Mouse (Mus musculus): Measurements from ENCODE around the gene Galns. TPM values are rescaled to one million over a fixed set of nuclear protein-coding genes. Genes with fewer than 3 reads are reported as not detected.

The Galns gene
- polyA plus RNA-seq, 1 experiment from 2014 or later = 6.9 TPM

DNA sequence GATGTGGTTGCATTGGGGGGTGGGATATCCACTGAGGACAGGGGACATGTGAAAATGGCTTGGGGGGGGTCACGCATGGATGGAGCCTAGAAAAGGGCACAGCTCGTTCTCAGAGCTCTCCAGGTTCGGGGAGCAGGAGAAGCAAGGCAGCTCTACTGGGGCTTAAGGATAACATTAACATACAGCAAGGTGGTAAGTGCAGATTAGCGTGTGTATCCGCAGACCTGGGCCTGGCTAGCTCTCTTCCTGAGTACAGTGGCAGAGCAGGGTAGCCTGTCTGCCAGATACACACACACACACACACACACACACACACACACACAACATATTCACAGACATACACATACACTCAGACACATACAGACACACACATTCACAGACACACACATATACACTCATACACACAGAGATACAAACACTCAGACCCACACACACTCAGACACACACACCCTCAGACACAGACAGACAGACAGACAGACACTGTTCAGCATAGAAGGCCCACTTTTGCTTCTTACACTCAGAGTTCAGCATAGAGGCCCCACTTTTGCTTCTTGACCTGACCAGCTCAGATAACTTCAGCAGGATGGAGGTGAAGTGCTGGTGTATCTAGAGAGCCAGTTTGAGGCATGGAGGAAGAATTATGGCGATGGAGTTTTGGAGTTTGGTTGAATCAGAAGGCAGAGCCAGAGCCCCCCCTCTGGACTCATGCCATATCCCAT is 7.6 kb upstream of the Galns start:
- DNase-seq (no peak), ATAC-seq (peak; percentile 92)
- TF ChIP-seq CTCF (IDR thresholded peaks at IDR 0.05; ENCODE audit: low read depth) (no peak), EP300 (IDR thresholded peaks at IDR 0.05; ENCODE audit: low read depth) (peak; percentile 86)
- Histone ChIP-seq H3K36me3 (replicated peaks; ENCODE audit: insufficient read depth, low read length) (peaks cover 7% of the 10 kb centered on the region), H3K9me3 (ENCODE audit: low read length) (no peaks in the 10 kb centered on the region), H3K4me3 (ENCODE audit: low read depth, low read length) (no peak overlapping the region), H3K4me2 (ENCODE audit: low read depth, low read length) (peak overlapping the region; percentile 33; the same call in 1 of the 2 replicates), H3K27ac (ENCODE audit: low read depth) (0 out of 2 replicates have a peak overlapping the region, but pooled peaks have one; percentile 39), H3K9ac (replicated peaks) (no peak overlapping the region; the same call in 1 of the 2 replicates), H3K27me3 (ENCODE audit: insufficient read depth, low read length) (no peaks in the 10 kb centered on the region), H3K4me1 (ENCODE audit: insufficient read depth) (peaks cover 6% of the 10 kb centered on the region)
- WGBS (ENCODE audit: insufficient replicate concordance) = 53% methylated on average over 6 of the region's 6 CpGs

DNA sequence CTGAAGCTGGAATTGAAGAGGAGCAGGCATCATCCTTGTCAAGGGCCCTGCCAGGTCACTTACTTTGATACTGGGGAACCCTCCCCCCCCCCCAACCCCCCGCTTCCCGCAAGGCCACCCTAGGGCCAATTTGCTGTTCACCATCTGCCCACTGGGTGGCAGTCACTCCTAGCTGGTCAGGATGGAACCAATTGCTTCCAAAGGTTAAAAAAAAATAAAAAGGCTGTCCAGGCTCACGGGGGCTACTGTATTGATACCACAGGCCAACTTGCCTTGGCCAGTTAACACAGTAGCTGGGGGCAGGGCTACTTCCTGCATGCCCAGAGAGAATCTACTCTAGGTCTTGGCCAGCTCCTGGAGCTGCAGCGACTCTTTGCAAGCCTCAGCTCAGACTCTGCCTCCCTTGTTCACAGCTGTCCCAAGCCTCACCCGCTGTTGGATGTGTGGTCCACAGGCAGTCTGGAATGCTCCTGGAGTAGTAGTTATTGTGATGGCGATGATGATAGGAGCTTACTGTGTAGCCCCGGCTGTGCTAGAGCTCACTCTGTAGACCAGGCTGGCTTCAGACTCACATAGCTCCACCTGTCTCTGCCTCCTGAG is 6.8 kb upstream of the Galns start:
- 37% methylated on average over 5 of the region's 7 CpGs for WGBS (ENCODE audit: insufficient replicate concordance)
- ATAC-seq (peak; percentile 40), DNase-seq (peak; percentile 89)
- Histone ChIP-seq H3K4me3 (ENCODE audit: low read depth, low read length) (no peak overlapping the region), H3K4me2 (ENCODE audit: low read depth, low read length) (peak overlapping the region; percentile 33; the same call in 1 of the 2 replicates), H3K27ac (ENCODE audit: low read depth) (0 out of 2 replicates have a peak overlapping the region, but pooled peaks have one; percentile 39), H3K27me3 (ENCODE audit: insufficient read depth, low read length) (no peaks in the 10 kb centered on the region), H3K9me3 (ENCODE audit: low read length) (no peaks in the 10 kb centered on the region), H3K9ac (replicated peaks) (no peak overlapping the region), H3K4me1 (ENCODE audit: insufficient read depth) (peaks cover 6% of the 10 kb centered on the region), H3K36me3 (replicated peaks; ENCODE audit: insufficient read depth, low read length) (peaks cover 7% of the 10 kb centered on the region)
- TF ChIP-seq CTCF (IDR thresholded peaks at IDR 0.05; ENCODE audit: low read depth) = peak; percentile 77
- TF ChIP-seq EP300 (IDR thresholded peaks at IDR 0.05; ENCODE audit: low read depth) = no peak

DNA sequence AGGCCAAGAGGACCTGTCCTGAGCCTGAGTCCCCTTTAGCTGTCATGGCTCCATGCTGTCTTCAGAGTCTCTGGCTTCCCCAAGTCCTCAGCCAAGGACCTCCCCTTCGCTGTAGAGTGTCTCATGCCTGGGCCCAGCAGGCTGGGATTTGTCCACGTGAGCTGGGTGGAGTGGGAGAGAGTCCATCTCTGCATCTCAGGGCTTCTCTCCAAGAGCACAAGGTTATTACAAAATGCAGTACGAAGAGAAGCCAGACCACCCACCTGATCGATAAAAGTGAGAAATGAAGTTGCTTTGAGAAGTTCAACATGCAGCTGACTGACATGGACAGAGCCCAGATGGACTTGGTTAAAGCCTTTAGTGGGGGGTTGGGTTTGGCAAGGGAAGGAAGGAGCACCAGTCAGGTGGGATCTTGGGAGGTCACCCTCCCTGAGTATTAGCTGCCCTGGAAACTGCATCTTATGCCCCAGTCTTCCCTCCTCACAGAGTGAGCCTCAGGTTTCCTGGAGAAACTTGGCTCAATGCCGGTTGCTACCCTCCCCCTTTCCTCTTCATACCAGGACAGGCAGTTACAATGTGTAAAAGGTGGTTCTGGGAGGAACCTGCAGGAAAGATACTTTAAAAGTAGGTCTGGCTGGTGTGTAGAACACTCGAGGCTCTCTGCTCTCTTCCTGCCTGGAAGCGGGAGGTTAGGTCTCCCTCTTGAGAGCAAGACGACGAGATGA is 5.1 kb upstream of the Galns start:
- no peak for TF ChIP-seq EP300 (IDR thresholded peaks at IDR 0.05; ENCODE audit: low read depth)
- no peak for TF ChIP-seq CTCF (IDR thresholded peaks at IDR 0.05; ENCODE audit: low read depth)

DNA sequence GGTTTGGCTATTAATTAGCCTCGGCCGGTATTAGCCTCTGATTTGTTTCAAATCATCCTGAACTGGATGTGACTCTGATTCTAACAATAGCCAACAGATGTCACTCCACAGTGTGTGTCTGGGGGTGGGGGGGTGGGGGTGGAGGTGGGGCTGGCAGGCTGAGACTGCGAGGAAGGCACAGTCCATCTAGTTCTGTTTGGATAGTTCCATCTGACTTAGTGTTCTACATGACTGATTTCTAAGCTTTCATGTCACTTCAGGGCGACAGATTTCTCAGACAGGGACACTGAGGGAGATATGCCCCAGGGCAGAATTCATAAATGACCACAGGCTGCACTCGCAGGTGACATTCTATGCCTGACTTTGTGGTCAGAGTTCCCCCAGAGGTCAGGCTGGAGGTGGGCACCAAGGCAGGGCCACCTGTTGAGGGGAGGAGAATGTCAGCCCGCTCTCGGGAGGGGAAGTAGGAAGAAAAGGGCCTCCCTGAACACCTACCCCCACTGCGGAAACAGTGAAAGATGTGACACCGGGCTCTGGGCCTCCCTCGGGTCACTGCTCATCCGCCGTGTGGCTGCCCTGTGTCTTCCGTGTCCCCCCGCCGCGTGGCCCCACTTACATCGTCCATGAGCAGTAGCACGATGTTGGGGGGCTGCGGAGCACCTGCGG is 518 bp downstream of the Galns start:
- ATAC-seq (peak; percentile 46), DNase-seq (no peak)
- Histone ChIP-seq H3K36me3 (replicated peaks; ENCODE audit: insufficient read depth, low read length) (peaks cover 7% of the 10 kb centered on the region), H3K27ac (ENCODE audit: low read depth) (peak overlapping the region; percentile 93), H3K9ac (replicated peaks) (peak overlapping the region; percentile 85), H3K4me2 (ENCODE audit: low read depth, low read length) (peak overlapping the region; percentile 99), H3K27me3 (ENCODE audit: insufficient read depth, low read length) (no peaks in the 10 kb centered on the region), H3K9me3 (ENCODE audit: low read length) (no peaks in the 10 kb centered on the region), H3K4me1 (ENCODE audit: insufficient read depth) (peaks cover 24% of the 10 kb centered on the region), H3K4me3 (ENCODE audit: low read depth, low read length) (peak overlapping the region; percentile 72)
- TF ChIP-seq CTCF (IDR thresholded peaks at IDR 0.05; ENCODE audit: low read depth) (no peak), EP300 (IDR thresholded peaks at IDR 0.05; ENCODE audit: low read depth) (no peak)
- WGBS (ENCODE audit: insufficient replicate concordance) = 5% methylated on average over 19 of the region's 20 CpGs

More for the DNA sequence above, 5.1 kb upstream of the Galns start:
- 72% methylated on average over 9 of the region's 9 CpGs for WGBS (ENCODE audit: insufficient replicate concordance)
- Histone ChIP-seq H3K4me3 (ENCODE audit: low read depth, low read length) (no peak overlapping the region), H3K4me2 (ENCODE audit: low read depth, low read length) (no peak overlapping the region), H3K9ac (replicated peaks) (no peak overlapping the region), H3K36me3 (replicated peaks; ENCODE audit: insufficient read depth, low read length) (peaks cover 7% of the 10 kb centered on the region), H3K4me1 (ENCODE audit: insufficient read depth) (peaks cover 17% of the 10 kb centered on the region), H3K9me3 (ENCODE audit: low read length) (no peaks in the 10 kb centered on the region), H3K27ac (ENCODE audit: low read depth) (no peak overlapping the region), H3K27me3 (ENCODE audit: insufficient read depth, low read length) (no peaks in the 10 kb centered on the region)
- ATAC-seq (no peak), DNase-seq (no peak)

DNA sequence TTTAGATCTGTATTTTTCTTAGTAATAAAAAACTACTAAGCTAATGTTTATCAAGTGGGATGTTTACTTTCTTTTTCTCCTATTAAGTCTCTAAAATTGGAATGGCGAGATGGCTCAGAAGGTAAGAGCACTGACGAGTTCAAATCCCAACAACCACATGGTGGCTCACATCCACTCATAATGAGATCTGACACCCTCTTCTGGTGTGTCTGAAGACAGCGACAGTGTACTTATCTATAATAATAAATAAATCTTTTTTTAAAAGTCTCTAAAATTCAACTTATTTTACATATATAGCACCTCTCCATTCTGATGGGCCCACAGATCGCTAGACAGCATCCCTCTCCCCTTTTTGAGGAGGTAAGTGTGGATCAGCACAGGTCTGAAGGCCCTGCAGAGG is 1.1 kb downstream of the Galns start:
- Histone ChIP-seq H3K27me3 (ENCODE audit: insufficient read depth, low read length) (no peaks in the 10 kb centered on the region), H3K9ac (replicated peaks) (no peak overlapping the region), H3K27ac (ENCODE audit: low read depth) (peak overlapping the region; percentile 60; the same call in 1 of the 2 replicates), H3K4me3 (ENCODE audit: low read depth, low read length) (peak overlapping the region; percentile 72), H3K4me1 (ENCODE audit: insufficient read depth) (peaks cover 24% of the 10 kb centered on the region), H3K9me3 (ENCODE audit: low read length) (no peaks in the 10 kb centered on the region), H3K4me2 (ENCODE audit: low read depth, low read length) (peak overlapping the region; percentile 99), H3K36me3 (replicated peaks; ENCODE audit: insufficient read depth, low read length) (peaks cover 7% of the 10 kb centered on the region)
- ATAC-seq (no peak), DNase-seq (no peak)
- WGBS (ENCODE audit: insufficient replicate concordance) = 68% methylated on average over 4 of the region's 4 CpGs
- TF ChIP-seq CTCF (IDR thresholded peaks at IDR 0.05; ENCODE audit: low read depth) = no peak
- no peak for TF ChIP-seq EP300 (IDR thresholded peaks at IDR 0.05; ENCODE audit: low read depth)

Data from liver, postnatal 0 days (tissue).